Mouse (Mus musculus) E14TG2a.4 (cell line): Measurements from ENCODE around the gene Slc27a1.

Experiments
- H3K27me3 ChIP-seq: 2 replicates; pipeline ENCODE4 v1.6.1; 2014; ENCODE audit warnings: low read length, control low read depth; ENCODE audit not compliant: insufficient read depth
- H3K36me3 ChIP-seq: 2 replicates; pipeline ENCODE4 v1.6.1; 2014; ENCODE audit warnings: low read length, control low read depth; ENCODE audit not compliant: insufficient read depth
- H3K4me1 ChIP-seq: replicated peaks from 2 replicates; pipeline ENCODE4 v1.6.1; 2014; ENCODE audit warnings: low read depth, low read length, control low read depth
- H3K4me3 ChIP-seq: replicated peaks from 2 replicates; pipeline ENCODE4 v1.5.1; 2014; ENCODE audit warnings: mild to moderate bottlenecking, low read length
- H3K9me3 ChIP-seq: 2 replicates; pipeline ENCODE4 v1.6.1; 2014; ENCODE audit warnings: low read length, control low read depth
- CTCF ChIP-seq: conservative IDR thresholded peaks from 2 replicates; pipeline ENCODE4 v1.5.1; 2014; ENCODE audit warnings: low read length
- NANOG ChIP-seq: IDR thresholded peaks from 2 replicates; pipeline ENCODE4 v1.6.1; 2014; ENCODE audit warnings: borderline replicate concordance, low read length, mixed read lengths
- POU5F1 ChIP-seq: IDR thresholded peaks from 2 replicates; pipeline ENCODE4 v1.6.1; 2014; ENCODE audit warnings: low read length, borderline replicate concordance

Gene Slc27a1

GRCm38 (mm10) chr8:71612141-71612540 is 43.5 kb downstream of the Slc27a1 start:
- H3K4me1 ChIP-seq = peaks cover 45% of the 10 kb centered on the region
- H3K9me3 ChIP-seq = no peaks in the 10 kb centered on the region
- H3K27me3 ChIP-seq = no peaks in the 10 kb centered on the region
- H3K4me3 ChIP-seq = peak overlapping the region; percentile 98
- peaks cover 50% of the 10 kb centered on the region for H3K36me3 ChIP-seq
- no peak for TF ChIP-seq CTCF
- TF ChIP-seq NANOG = no peak
- no peak for TF ChIP-seq POU5F1

DNA sequence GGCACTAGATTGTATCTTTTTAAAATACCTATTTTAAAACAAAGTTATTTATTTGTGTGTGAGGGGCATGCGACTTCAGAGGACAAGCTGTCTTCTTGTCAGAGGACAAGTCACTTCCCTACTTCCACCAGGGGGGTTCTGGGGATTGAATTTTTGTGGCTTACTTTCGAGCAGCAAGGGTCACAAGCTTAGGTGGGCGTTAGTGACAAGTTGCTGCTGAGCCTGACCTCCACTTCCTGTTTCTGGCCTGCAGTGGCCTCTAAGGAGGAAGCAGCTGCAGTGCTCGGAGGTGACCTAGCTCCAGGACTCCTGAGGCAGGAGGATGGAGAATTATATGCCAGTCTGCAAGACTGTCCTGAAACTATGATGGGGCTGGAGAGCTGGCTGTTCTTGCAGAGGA is 44.7 kb downstream of the Slc27a1 start:
- Histone ChIP-seq H3K27me3 (no peaks in the 10 kb centered on the region), H3K9me3 (no peaks in the 10 kb centered on the region), H3K36me3 (peaks cover 58% of the 10 kb centered on the region), H3K4me1 (peaks cover 45% of the 10 kb centered on the region), H3K4me3 (no peak overlapping the region)
- TF ChIP-seq NANOG (no peak), CTCF (no peak)

DNA sequence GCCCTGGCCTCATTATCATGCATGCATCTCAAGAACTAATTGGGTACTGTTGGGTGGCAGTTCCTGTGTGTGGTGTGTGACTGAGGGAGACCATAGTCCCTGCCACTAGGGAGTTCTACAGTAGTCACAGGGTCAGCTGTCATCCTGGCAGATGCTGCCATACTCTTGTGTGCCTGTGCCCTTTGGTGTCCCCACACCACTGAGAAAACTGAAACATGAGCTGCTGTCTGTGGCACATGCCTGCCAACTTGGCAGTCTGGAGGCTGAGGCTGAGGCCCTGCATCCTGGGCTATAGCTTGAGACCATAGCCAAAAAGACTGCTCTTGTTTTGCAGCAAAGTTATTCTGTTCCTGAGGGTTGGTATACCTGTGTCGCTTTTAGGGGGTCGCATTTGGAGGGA is 51.1 kb downstream of the Slc27a1 start:
- peaks cover 24% of the 10 kb centered on the region for H3K9me3 ChIP-seq
- no peak overlapping the region for H3K4me3 ChIP-seq

DNA sequence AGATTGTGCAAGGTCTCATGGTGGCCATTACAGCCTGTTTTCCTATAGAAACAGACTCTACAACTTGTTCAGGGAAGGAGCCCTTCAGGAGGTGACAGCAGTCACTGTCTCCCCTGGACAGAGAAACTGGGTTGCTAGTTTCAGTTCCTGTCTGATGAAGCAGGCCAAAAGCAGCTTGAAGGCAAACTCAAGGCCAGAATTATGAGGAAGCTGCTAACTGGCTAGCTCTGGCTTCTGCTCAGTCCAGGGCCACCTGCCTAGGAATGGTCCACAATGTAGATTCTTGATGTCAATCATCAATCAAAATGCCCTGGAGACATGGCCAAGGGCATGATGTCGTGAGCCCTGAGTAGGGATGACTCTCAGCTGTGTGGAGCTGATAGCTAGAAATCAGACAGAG is 56.4 kb downstream of the Slc27a1 start:
- Histone ChIP-seq H3K36me3 (peaks cover 64% of the 10 kb centered on the region), H3K9me3 (peaks cover 24% of the 10 kb centered on the region), H3K27me3 (0 out of 2 replicates have a peak, but pooled peaks cover under 1% of the 10 kb centered on the region), H3K4me3 (no peak overlapping the region), H3K4me1 (peaks cover 45% of the 10 kb centered on the region)
- TF ChIP-seq POU5F1 = no peak
- TF ChIP-seq CTCF = no peak
- TF ChIP-seq NANOG = no peak

More for the DNA sequence above, 51.1 kb downstream of the Slc27a1 start:
- Histone ChIP-seq H3K36me3 (peaks cover 93% of the 10 kb centered on the region), H3K4me1 (peaks cover 13% of the 10 kb centered on the region), H3K27me3 (no peaks in the 10 kb centered on the region)
- TF ChIP-seq NANOG = no peak
- TF ChIP-seq CTCF = no peak
- no peak for TF ChIP-seq POU5F1

DNA sequence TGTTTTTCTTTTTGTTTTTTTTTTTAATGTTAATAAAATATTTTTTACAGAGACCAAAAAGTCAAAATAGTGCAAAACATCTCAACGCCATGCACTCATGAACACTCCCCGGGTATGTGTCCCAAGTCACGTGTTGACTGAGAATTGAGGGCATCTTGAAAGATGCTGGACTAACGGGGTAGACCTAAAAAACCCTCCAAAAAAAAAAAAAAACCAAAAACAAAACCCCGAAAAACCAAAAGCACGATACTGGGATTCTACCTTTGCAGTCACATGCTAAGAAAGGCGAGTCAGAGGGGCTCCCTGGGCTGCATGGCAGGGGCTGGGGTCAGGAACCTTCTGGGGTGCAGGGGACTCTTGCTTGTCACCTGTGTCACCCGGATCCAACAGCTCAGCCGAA is 58.1 kb downstream of the Slc27a1 start:
- H3K36me3 ChIP-seq = peaks cover 48% of the 10 kb centered on the region
- TF ChIP-seq NANOG (no peak), CTCF (no peak), POU5F1 (no peak)
- 0 out of 2 replicates have a peak overlapping the region, but pooled peaks have one; percentile 14 for H3K4me3 ChIP-seq
- peaks cover 60% of the 10 kb centered on the region for H3K4me1 ChIP-seq
- peaks cover 10% of the 10 kb centered on the region; the same call in 1 of the 2 replicates for H3K27me3 ChIP-seq
- peaks cover 20% of the 10 kb centered on the region for H3K9me3 ChIP-seq

GRCm38 (mm10) chr8:71627265-71628099 is 58.8 kb downstream of the Slc27a1 start:
- Histone ChIP-seq H3K4me3 (0 out of 2 replicates have a peak overlapping the region, but pooled peaks have one; percentile 14), H3K36me3 (peaks cover 40% of the 10 kb centered on the region), H3K27me3 (peaks cover 10% of the 10 kb centered on the region; the same call in 1 of the 2 replicates), H3K9me3 (peaks cover 13% of the 10 kb centered on the region), H3K4me1 (peaks cover 67% of the 10 kb centered on the region)
- no peak for TF ChIP-seq NANOG
- TF ChIP-seq POU5F1 = no peak
- no peak for TF ChIP-seq CTCF

DNA sequence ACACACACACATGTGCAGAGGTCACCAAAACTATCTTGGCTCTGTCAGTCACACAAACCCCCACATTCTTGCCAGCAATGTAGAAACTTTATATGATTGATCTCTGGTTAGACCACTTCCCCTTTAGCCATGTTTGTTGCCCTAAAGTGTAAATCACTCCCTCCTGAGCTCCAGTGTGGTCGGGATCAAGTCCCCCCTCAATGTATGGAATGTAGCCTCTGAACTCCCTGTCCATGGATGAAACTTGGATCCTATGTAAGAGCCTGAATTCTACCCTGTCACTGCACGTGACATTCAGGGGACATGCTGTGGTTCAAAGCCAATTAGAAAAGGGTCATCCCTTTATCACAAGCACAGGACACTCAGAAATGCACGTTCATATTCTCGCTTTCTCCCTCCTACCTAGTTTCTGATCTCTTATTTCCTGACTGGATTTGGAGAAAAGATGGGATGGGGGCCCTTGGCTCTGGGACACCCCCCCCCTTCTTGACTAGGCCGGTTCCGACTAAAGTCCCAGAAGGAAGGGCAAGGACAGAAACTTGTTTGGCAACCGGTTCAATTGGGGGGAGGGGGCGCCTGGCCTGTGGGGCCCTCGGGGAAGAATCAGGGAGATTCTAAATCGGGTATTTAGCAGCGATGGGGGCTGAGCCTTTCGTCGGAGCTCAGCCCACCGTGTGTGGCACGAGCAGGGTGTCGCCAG is 59.9 kb downstream of the Slc27a1 start:
- peaks cover 15% of the 10 kb centered on the region for H3K27me3 ChIP-seq
- H3K4me3 ChIP-seq = peak overlapping the region; percentile 84
- no peak for TF ChIP-seq NANOG
- TF ChIP-seq CTCF = no peak
- no peak for TF ChIP-seq POU5F1
- H3K9me3 ChIP-seq = 0 out of 2 replicates have a peak, but pooled peaks cover 2% of the 10 kb centered on the region
- peaks cover 75% of the 10 kb centered on the region for H3K4me1 ChIP-seq
- H3K36me3 ChIP-seq = peaks cover 30% of the 10 kb centered on the region

DNA sequence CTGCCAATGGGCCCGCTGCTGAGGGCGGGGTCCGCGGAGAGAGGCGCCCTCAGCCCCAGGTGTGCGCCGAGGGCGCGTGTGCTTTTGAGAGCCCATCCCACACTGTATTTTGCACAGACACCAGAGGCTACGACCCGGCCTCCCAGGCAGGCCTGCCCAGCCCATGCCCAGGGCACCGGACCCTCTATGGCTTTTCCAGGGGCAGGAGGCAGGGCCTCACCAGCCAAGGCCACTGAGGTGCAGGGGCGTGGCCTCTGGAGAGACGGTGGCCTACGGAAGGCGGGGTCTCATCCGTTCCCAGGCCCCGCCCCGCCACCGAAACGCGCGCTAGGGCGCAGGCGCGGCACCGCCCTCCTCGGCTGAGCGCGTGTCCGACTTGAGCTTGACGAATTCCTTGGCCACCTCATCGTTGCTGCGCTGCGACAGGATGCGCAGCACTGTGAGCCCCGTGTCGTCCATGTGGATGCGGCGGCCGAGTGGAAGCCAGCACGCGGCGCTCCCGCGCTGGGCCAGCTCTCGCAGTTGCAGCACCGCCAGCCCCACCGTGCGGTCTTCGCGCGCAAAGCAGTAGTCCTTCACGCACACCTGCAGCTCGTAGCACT is 60.5 kb downstream of the Slc27a1 start:
- Histone ChIP-seq H3K36me3 (peaks cover 23% of the 10 kb centered on the region), H3K9me3 (no peaks in the 10 kb centered on the region), H3K4me3 (peak overlapping the region; percentile 84), H3K27me3 (peaks cover 21% of the 10 kb centered on the region), H3K4me1 (peaks cover 81% of the 10 kb centered on the region)
- TF ChIP-seq CTCF = no peak
- no peak for TF ChIP-seq NANOG
- TF ChIP-seq POU5F1 = no peak
